Comparison of ENCODE assay signal across 15 mouse cellular contexts in genomic region chr14:74938896-74939295, GRCm38 (mm10). TPM values are rescaled to one million over a fixed set of nuclear protein-coding genes. Genes with fewer than 3 reads are reported as not detected.
A peak's percentile ranks its signal among the peaks of the same experiment; 100 is the strongest.
DNase-seq lines count a peak whose midpoint lies in the region; ATAC-seq and TF ChIP-seq lines count a peak whose summit lies in the region.
"Had no signal": no experiment of that assay in that cellular context is flagged by ENCODE, and none has a peak within 500 bp of the region (broad histone marks: within the 10 kb centered on the region; RNA-seq: fewer than 3 reads in every experiment).

No protein-coding gene starts in this region.

- peak overlapping the region; percentile 20; the same call in 1 of the 2 replicates for H3K27ac ChIP-seq in gastrocnemius, adult 2 months
- H3K27ac ChIP-seq in liver, embryonic 12.5 days, result no peak overlapping the region; the same call in 1 of the 2 replicates
- H3K27ac ChIP-seq in liver, embryonic 11.5 days (ENCODE audit: low read depth, low read length), result no peak overlapping the region
- H3K27ac ChIP-seq in liver, postnatal 0 days (ENCODE audit: low read depth), result peak overlapping the region; percentile 64
- no peak overlapping the region for H3K27ac ChIP-seq in forebrain, postnatal 0 days (ENCODE audit: low read depth, low read length)
- H3K27ac ChIP-seq: hindbrain, embryonic 15.5 days had no signal

- peak overlapping the region; percentile 5; the same call in 1 of the 2 replicates for H3K4me2 ChIP-seq in liver, embryonic 12.5 days
- H3K4me2 ChIP-seq in liver, embryonic 11.5 days, result no peak overlapping the region
- peak overlapping the region; percentile 36 for H3K4me2 ChIP-seq in liver, postnatal 0 days (ENCODE audit: low read depth, low read length)
- H3K4me2 ChIP-seq in forebrain, postnatal 0 days (ENCODE audit: low read depth), result no peak overlapping the region
- H3K4me2 ChIP-seq: hindbrain, embryonic 15.5 days; midbrain, embryonic 11.5 days had no signal

- no peaks in the 10 kb centered on the region for H3K9me3 ChIP-seq in liver, embryonic 12.5 days (replicated peaks)
- no peaks in the 10 kb centered on the region for H3K9me3 ChIP-seq in liver, embryonic 11.5 days (ENCODE audit: control insufficient read depth, low read length)
- H3K9me3 ChIP-seq in liver, postnatal 0 days (ENCODE audit: low read length), result no peaks in the 10 kb centered on the region
- no peaks in the 10 kb centered on the region for H3K9me3 ChIP-seq in forebrain, postnatal 0 days (ENCODE audit: low read length)
- H3K9me3 ChIP-seq: hindbrain, embryonic 15.5 days had no signal

- intact Hi-C loops in gastrocnemius, adult 2 months (cut with DNase I), result no loop called here

- H3K36me3 ChIP-seq in liver, embryonic 12.5 days, result peaks cover 3% of the 10 kb centered on the region
- H3K36me3 ChIP-seq in liver, embryonic 11.5 days (ENCODE audit: control insufficient read depth, insufficient read depth, low read length), result no peaks in the 10 kb centered on the region
- no peaks in the 10 kb centered on the region for H3K36me3 ChIP-seq in liver, postnatal 0 days (replicated peaks; ENCODE audit: insufficient read depth, low read length)
- H3K36me3 ChIP-seq in forebrain, postnatal 0 days (ENCODE audit: insufficient read depth), result no peaks in the 10 kb centered on the region
- H3K36me3 ChIP-seq: hindbrain, embryonic 15.5 days had no signal

- TF ChIP-seq CTCF in gastrocnemius, adult 2 months (IDR thresholded peaks at IDR 0.05), result no peak
- TF ChIP-seq CTCF in liver, postnatal 0 days (IDR thresholded peaks at IDR 0.05; ENCODE audit: low read depth), result 0 out of 2 replicates have a peak, but pooled peaks have one; percentile 12
- no peak for TF ChIP-seq CTCF in forebrain, postnatal 0 days (IDR thresholded peaks at IDR 0.05; ENCODE audit: low read depth)

- WGBS in liver, embryonic 12.5 days (ENCODE audit: insufficient replicate concordance), result 56% methylated on average over 3 of the region's 3 CpGs
- 69% methylated on average over 3 of the region's 3 CpGs for whole genome bisulfite sequencing in liver, embryonic 11.5 days
- 63% methylated on average over 3 of the region's 3 CpGs for WGBS in liver, postnatal 0 days (ENCODE audit: insufficient replicate concordance)
- 94% methylated on average over 3 of the region's 3 CpGs for WGBS in forebrain, postnatal 0 days

- no peaks in the 10 kb centered on the region for H3K27me3 ChIP-seq in liver, embryonic 12.5 days (replicated peaks)
- no peaks in the 10 kb centered on the region for H3K27me3 ChIP-seq in liver, embryonic 11.5 days (replicated peaks; ENCODE audit: control insufficient read depth, insufficient read depth, low read length)
- H3K27me3 ChIP-seq in liver, postnatal 0 days (ENCODE audit: insufficient read depth, low read length), result no peaks in the 10 kb centered on the region
- H3K27me3 ChIP-seq in forebrain, postnatal 0 days (ENCODE audit: insufficient read depth, low read length), result no peaks in the 10 kb centered on the region
- H3K27me3 ChIP-seq: hindbrain, embryonic 15.5 days had no signal

- H3K9ac ChIP-seq in liver, embryonic 12.5 days, result no peak overlapping the region
- no peak overlapping the region for H3K9ac ChIP-seq in liver, embryonic 11.5 days (ENCODE audit: low read depth, low read length)
- H3K9ac ChIP-seq in liver, postnatal 0 days (replicated peaks), result no peak overlapping the region
- H3K9ac ChIP-seq in forebrain, postnatal 0 days, result no peak overlapping the region
- H3K9ac ChIP-seq: hindbrain, embryonic 15.5 days had no signal

- H3K4me3 ChIP-seq in gastrocnemius, adult 2 months, result no peak overlapping the region
- no peak overlapping the region for H3K4me3 ChIP-seq in liver, embryonic 12.5 days
- no peak overlapping the region for H3K4me3 ChIP-seq in liver, embryonic 11.5 days (ENCODE audit: low read depth, low read length)
- H3K4me3 ChIP-seq in liver, postnatal 0 days (ENCODE audit: low read depth, low read length), result no peak overlapping the region
- H3K4me3 ChIP-seq in forebrain, postnatal 0 days (ENCODE audit: low read depth, low read length), result no peak overlapping the region
- H3K4me3 ChIP-seq: hindbrain, embryonic 15.5 days had no signal

- ATAC-seq in liver, embryonic 12.5 days, result no peak
- no peak for ATAC-seq in liver, embryonic 11.5 days (replicated peaks; ENCODE audit: low FRiP score)
- ATAC-seq in liver, postnatal 0 days, result no peak
- no peak for ATAC-seq in forebrain, postnatal 0 days
- ATAC-seq: forebrain, embryonic 14.5 days had no signal

- no peak for TF ChIP-seq EP300 in liver, postnatal 0 days (IDR thresholded peaks at IDR 0.05; ENCODE audit: low read depth)

- no peak for DNase-seq in gastrocnemius, adult 2 months
- DNase-seq in gastrocnemius, postnatal 10 days, result no peak
- no peak for DNase-seq in liver, embryonic 11.5 days (ENCODE audit: low spot score)
- peak; percentile 19 for DNase-seq in 416B (ENCODE audit: low read depth)
- DNase-seq in liver, postnatal 0 days, result no peak
- DNase-seq in testis, postnatal 10 days (ENCODE audit: low spot score), result no peak
- DNase-seq in forebrain, postnatal 0 days, result no peak
- DNase-seq: cerebellum, adult 8-10 months; heart, adult 11 months; heart, postnatal 10 days; kidney, adult 18-20 months had no signal

- H3K4me1 ChIP-seq in liver, embryonic 12.5 days, result peaks cover 46% of the 10 kb centered on the region
- peaks cover 3% of the 10 kb centered on the region; the same call in 1 of the 2 replicates for H3K4me1 ChIP-seq in liver, embryonic 11.5 days (replicated peaks; ENCODE audit: control insufficient read depth, insufficient read depth, low read length)
- H3K4me1 ChIP-seq in liver, postnatal 0 days (ENCODE audit: insufficient read depth), result peaks cover 40% of the 10 kb centered on the region
- no peaks in the 10 kb centered on the region for H3K4me1 ChIP-seq in forebrain, postnatal 0 days (ENCODE audit: insufficient read depth)
- H3K4me1 ChIP-seq: hindbrain, embryonic 15.5 days had no signal

RNA-seq across cellular contexts. Expression of gene Lrch1, which starts 8.8 kb away (rescaled TPM):
- 1 to 10 TPM; 3.0 to 4.4 TPM for total RNA-seq in gastrocnemius, adult 2 months (2021)
- 10 to 100 TPM in 1 of 2 experiments, 1 to 10 TPM in 1; 8.9 to 11.2 TPM for total RNA-seq in gastrocnemius, postnatal 10 days (2021)
- polyA plus RNA-seq in liver, embryonic 12.5 days (2016; fragmentation: Nextera tagmentation; extraction: Ambion mirVana), result 6.5 and 7.8 TPM in 2 replicates
- polyA plus RNA-seq in liver, embryonic 11.5 days (2014; fragmentation: Nextera tagmentation; extraction: Ambion mirVana), result 7.9 and 8.0 TPM in 2 replicates
- 2.8 and 3.6 TPM in 2 replicates for polyA plus RNA-seq in liver, postnatal 0 days (2015; fragmentation: Nextera tagmentation; extraction: Ambion mirVana)
- 12.6 and 20.8 TPM in 2 replicates for total RNA-seq in forebrain, postnatal 0 days (2014; rRNA removed)
- polyA plus RNA-seq in forebrain, postnatal 0 days (2015; fragmentation: Nextera tagmentation; extraction: Ambion mirVana), result 8.1 and 12.7 TPM in 2 replicates

Comparison
In these comparisons a context has a peak if more than half of its experiments do, and no peak if none do; other contexts are left out.
1. H3K27ac ChIP-seq: peak in gastrocnemius, adult 2 months (single experiment) and liver, postnatal 0 days (single experiment); none in liver, embryonic 12.5 days (single experiment), liver, embryonic 11.5 days (single experiment) and forebrain, postnatal 0 days (single experiment).
2. H3K4me2 ChIP-seq: peak in liver, embryonic 12.5 days (single experiment) and liver, postnatal 0 days (single experiment); none in liver, embryonic 11.5 days (single experiment) and forebrain, postnatal 0 days (single experiment).